Mouse (Mus musculus): ENCODE results near the gene Ifi27l2b.

GRCm38 (mm10) chr12:103499261-103499660, 42.2 kb upstream of the Ifi27l2b start:
- no peak for TF ChIP-seq CTCF (conservative IDR thresholded peaks at IDR 0.05; ENCODE audit: low read length)
- TF ChIP-seq NANOG (IDR thresholded peaks at IDR 0.05; ENCODE audit: borderline replicate concordance, low read length) = no peak
- TF ChIP-seq POU5F1 (IDR thresholded peaks at IDR 0.05; ENCODE audit: borderline replicate concordance, low read length) = no peak
